11 mouse cellular contexts compared by ENCODE assay signal in genomic region chr16:94185430-94185829, GRCm38 (mm10).
DNase-seq lines count a peak whose midpoint lies in the region; ATAC-seq and TF ChIP-seq lines count a peak whose summit lies in the region.
"Had no signal": no experiment of that assay in that cellular context is flagged by ENCODE, and none has a peak within 500 bp of the region (broad histone marks: within the 10 kb centered on the region; RNA-seq: fewer than 3 reads in every experiment).

No protein-coding gene starts in this region.

- H3K27me3 ChIP-seq in kidney, adult 2 months (replicated peaks; ENCODE audit: control insufficient read depth, insufficient read depth, low read length): no peaks in the 10 kb centered on the region
- H3K27me3 ChIP-seq: stomach, embryonic 15.5 days had no signal

- no peaks in the 10 kb centered on the region for H3K36me3 ChIP-seq in kidney, adult 2 months (ENCODE audit: control insufficient read depth, insufficient read depth, low read length)
- H3K36me3 ChIP-seq: hindbrain, embryonic 13.5 days; stomach, embryonic 15.5 days had no signal

- H3K27ac ChIP-seq in kidney, adult 2 months (ENCODE audit: insufficient read depth, low read depth, low read length): no peak overlapping the region
- H3K27ac ChIP-seq: forebrain, embryonic 13.5 days; hindbrain, embryonic 13.5 days; stomach, embryonic 15.5 days had no signal

- H3K4me3 ChIP-seq in kidney, adult 2 months (ENCODE audit: insufficient read depth, low read depth, low read length): no peak overlapping the region
- H3K4me3 ChIP-seq: forebrain, embryonic 13.5 days; hindbrain, embryonic 13.5 days; stomach, embryonic 15.5 days had no signal

- TF ChIP-seq POLR2A in kidney, adult 2 months (IDR thresholded peaks at IDR 0.05; ENCODE audit: low read depth, low read length): no peak
- no peak for TF ChIP-seq POLR2A in brain, embryonic 14.5 days (IDR thresholded peaks at IDR 0.05; ENCODE audit: borderline replicate concordance, extremely low read depth, insufficient read depth, insufficient read length, poor library complexity, severe bottlenecking)

- no peak for TF ChIP-seq CTCF in kidney, adult 2 months (conservative IDR thresholded peaks at IDR 0.05; ENCODE audit: insufficient read depth, insufficient read length, low read depth, low read length)
- no peak for TF ChIP-seq CTCF in brain, embryonic 14.5 days (IDR thresholded peaks at IDR 0.05; ENCODE audit: borderline replicate concordance, extremely low read depth, insufficient read depth, insufficient read length)

- H3K4me1 ChIP-seq in kidney, adult 2 months (ENCODE audit: control insufficient read depth, insufficient read depth, low read length): no peaks in the 10 kb centered on the region
- H3K4me1 ChIP-seq: stomach, embryonic 15.5 days had no signal

- peak; percentile 7 for DNase-seq in kidney, adult 2 months
- no peak for DNase-seq in kidney, adult 18-20 months
- peak; percentile 48 for DNase-seq in brain, embryonic 14.5 days (ENCODE audit: low read depth)
- peak; percentile 89 for DNase-seq in thymus, postnatal 0 days (ENCODE audit: low spot score)
- DNase-seq in frontal cortex, postnatal 10 days (ENCODE audit: low spot score in 2 of 2): no peak
- DNase-seq in cerebellum, postnatal 14 days: no peak
- no peak for DNase-seq in urinary bladder, adult 18-20 months (ENCODE audit: low spot score in 2 of 2)

- 60% methylated on average over 16 of the region's 16 CpGs for WGBS in kidney, adult 2 months

- ATAC-seq in megakaryocyte, adult 5-6 weeks (ENCODE audit: poor library complexity, severe bottlenecking): peak; percentile 88
- ATAC-seq: forebrain, embryonic 13.5 days had no signal

Comparison
In these comparisons a context has a peak if more than half of its experiments do, and no peak if none do; other contexts are left out.
1. DNase-seq: peak in kidney, adult 2 months (single experiment), brain, embryonic 14.5 days (single experiment) and thymus, postnatal 0 days (single experiment); none in kidney, adult 18-20 months (single experiment), frontal cortex, postnatal 10 days (0 of 2), cerebellum, postnatal 14 days (0 of 2) and urinary bladder, adult 18-20 months (0 of 2).